Mouse (Mus musculus): Measurements from ENCODE around the gene Gm49320.

- TF ChIP-seq CTCF (conservative IDR thresholded peaks at IDR 0.05; ENCODE audit: low read length), result no peak
- TF ChIP-seq POU5F1 (IDR thresholded peaks at IDR 0.05; ENCODE audit: borderline replicate concordance, low read length), result no peak
Observed at GRCm38 (mm10) chr8:4254001-4254400, 15.3 kb downstream of the Gm49320 start.

All from E14TG2a.4 (cell line).